Mouse (Mus musculus) layer of hippocampus, adult 8-10 months (tissue): Measurements from ENCODE around the gene Rhox2f. TPM values are rescaled to one million over a fixed set of nuclear protein-coding genes. Genes with fewer than 3 reads are reported as not detected.
"Not testable (repeated sequence)": the region's sequence is repeated elsewhere in the genome, so short reads cannot be mapped to it uniquely, and the experiment has no call there.

Experiments
- DNase-seq, 2 experiments: peaks; one replicate each; pipeline ENCODE4 v3.0.0; 2022; ENCODE audit warnings: low spot score in 2 of 2
- total RNA-seq, 4 experiments: library from RNA; stranded (reverse); gene quantifications; 2 replicates each; pipeline ENCODE4 v1.2.4; 2022

Gene Rhox2f
- not detected for total RNA-seq

DNA sequence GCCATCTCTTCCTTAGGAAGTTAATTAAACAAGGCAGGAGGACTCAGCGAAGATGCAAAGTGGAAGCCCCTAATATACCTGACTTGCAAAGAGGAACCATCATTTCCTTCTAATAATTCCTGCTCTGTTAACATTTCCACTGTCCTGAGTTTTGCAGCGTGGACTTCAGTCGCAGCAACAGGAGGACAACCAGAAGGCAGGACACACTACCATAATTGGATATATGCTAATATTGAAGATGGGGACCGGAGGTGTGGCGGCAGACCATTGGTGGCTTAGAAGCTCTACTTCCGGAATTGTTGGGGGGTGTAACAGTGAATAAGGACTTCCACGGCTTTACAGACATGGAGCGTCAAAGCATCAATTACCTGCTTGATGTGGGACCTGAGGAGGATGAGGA is at the start of gene Rhox2f:
Rhox2f (plus strand) TSS at position 301 of the 400 bp plus-strand sequence.
- not testable (repeated sequence) for DNase-seq

DNA sequence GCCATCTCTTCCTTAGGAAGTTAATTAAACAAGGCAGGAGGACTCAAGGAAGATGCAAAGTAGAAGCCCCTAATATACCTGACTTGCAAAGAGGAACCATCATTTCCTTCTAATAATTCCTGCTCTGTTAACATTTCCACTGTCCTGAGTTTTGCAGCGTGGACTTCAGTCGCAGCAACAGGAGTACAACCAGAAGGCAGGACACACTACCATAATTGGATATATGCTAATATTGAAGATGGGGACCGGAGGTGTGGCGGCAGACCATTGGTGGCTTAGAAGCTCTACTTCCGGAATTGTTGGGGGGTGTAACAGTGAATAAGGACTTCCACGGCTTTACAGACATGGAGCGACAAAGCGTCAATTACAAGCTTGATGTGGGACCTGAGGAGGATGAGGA is 41.1 kb upstream of the Rhox2f start, which contains the start of gene Rhox2e:
Rhox2e (plus strand) TSS at position 301 of the 400 bp plus-strand sequence.
- not testable (repeated sequence) for DNase-seq

DNA sequence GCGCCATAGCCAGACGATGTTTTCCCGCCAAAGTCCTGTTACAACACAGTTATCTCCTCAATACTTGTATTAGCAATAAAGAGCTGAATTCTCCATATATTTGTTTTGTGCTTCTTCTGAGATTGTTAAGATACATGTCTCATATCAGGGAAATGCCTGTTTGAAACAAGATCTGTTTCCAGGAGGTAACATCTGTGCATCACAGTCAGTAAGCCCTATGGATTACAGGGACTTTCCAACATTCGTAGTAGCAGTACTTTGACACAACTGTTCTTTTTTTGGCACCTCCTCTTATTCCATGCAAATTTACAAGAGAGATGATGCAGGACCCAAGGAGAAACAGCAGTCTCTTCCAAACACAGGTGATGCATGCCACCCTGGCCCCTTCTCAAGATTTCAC is 29.5 kb upstream of the Rhox2f start, which contains the start of gene Rhox3e:
Rhox3e (plus strand) TSS at position 301 of the 400 bp plus-strand sequence.
- DNase-seq: not testable (repeated sequence)

DNA sequence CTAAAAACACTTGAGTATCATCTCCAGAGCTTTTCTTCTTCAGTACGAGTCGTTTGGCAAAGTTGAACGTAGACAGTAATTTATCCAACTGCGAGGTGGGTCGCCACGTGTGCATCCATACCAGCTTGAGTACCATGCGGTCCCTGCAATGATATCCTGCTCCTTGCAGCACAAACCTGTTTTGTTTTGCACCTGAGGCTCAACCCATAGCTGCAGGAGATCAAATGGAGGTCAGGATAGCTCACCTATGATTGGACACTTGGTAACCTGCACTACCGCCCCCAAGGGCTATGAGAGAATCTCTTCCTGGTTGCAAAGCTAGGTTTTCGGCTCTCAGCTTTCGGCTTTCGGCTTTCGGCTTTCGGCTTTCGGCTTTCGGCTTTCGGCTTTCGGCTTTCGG is 14.1 kb upstream of the Rhox2f start, which contains the start of gene Rhox4e:
Rhox4e (plus strand) TSS at position 301 of the 400 bp plus-strand sequence.
- DNase-seq: not testable (repeated sequence)

DNA sequence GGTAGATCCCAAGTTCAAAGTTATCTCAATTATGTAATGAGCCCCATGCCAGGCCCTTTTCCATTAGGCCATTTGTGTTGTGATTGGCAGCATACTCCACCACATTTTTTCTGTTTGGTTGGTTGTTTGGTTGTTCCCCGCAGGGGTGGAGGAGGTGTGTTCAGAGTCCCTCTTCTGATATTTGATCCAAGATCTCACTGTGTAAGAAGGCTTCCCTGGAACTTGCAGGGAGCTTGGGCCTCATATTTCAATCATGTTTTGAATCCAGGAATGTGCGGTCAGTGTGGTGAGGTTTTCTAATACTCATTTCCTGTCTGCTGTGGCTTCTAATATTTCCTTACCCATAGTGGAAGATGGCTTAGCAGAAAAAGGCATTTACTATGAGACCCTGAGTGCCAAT is 1.4 kb downstream of the Rhox2f start:
- DNase-seq: not testable (repeated sequence)

DNA sequence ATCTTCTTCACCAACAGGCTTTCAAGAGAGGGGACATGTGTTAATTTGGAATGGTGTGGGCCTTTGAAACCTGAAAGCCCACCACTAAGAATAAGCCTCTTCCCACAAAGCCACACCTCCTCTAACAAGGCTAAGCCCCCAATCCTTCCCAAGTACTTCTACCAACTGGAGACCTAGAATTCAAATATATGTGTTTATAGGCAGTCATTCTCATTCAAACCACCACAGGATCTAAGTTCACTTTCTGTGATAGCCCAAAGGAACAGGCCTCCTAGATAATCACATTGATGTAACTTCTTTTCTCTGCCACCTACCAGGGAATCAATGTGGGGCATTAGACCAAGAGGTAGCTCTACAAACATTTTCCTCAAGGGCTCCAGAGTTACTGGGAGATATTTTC is 9.5 kb downstream of the Rhox2f start, which contains the start of gene Rhox3f:
Rhox3f (plus strand) TSS at position 301 of the 400 bp plus-strand sequence.
- not testable (repeated sequence) for DNase-seq

DNA sequence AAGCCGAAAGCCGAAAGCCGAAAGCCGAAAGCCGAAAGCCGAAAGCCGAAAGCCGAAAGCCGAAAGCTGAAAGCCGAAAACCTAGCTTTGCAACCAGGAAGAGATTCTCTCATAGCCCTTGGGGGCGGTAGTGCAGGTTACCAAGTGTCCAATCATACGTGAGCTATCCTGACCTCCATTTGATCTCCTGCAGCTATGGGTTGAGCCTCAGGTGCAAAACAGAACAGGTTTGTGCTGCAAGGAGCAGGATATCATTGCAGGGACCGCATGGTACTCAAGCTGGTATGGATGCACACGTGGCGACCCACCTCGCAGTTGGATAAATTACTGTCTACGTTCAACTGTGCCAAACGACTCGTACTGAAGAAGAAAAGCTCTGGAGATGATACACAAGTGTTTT is 36.4 kb downstream of the Rhox2f start, which contains the start of gene Rhox4f:
Rhox4f (minus strand) TSS at position 101 of the 400 bp plus-strand sequence.
- not testable (repeated sequence) for DNase-seq

Other genes starting within 250 kb of the Rhox2f start
- not detected for gene Rhox3a2, start 191.4 kb upstream of the Rhox2f start, total RNA-seq
- not detected for gene Rhox4a2, start 180.6 kb upstream of the Rhox2f start, total RNA-seq
- not detected for gene Rhox2b, start 159.3 kb upstream of the Rhox2f start, total RNA-seq
- not detected for gene Rhox4b, start 138.9 kb upstream of the Rhox2f start, total RNA-seq
- gene Rhox2c, start 117.7 kb upstream of the Rhox2f start, total RNA-seq: not detected
- not detected for gene Rhox3c, start 112.8 kb upstream of the Rhox2f start, total RNA-seq
- gene Rhox4c, start 91.1 kb upstream of the Rhox2f start, total RNA-seq: not detected
- not detected for gene Rhox2d, start 78.0 kb upstream of the Rhox2f start, total RNA-seq
- not detected for gene Rhox4d, start 57.0 kb upstream of the Rhox2f start, total RNA-seq
- not detected for gene Rhox2e, start 41.0 kb upstream of the Rhox2f start, total RNA-seq
- not detected for gene Rhox3e, start 29.4 kb upstream of the Rhox2f start, total RNA-seq
- gene Rhox4e, start 14.0 kb upstream of the Rhox2f start, total RNA-seq: not detected
- not detected for gene Rhox3f, start 9.6 kb downstream of the Rhox2f start, total RNA-seq
- gene Rhox4f, start 36.3 kb downstream of the Rhox2f start, total RNA-seq: not detected
- not detected for gene Rhox3g, start 57.2 kb downstream of the Rhox2f start, total RNA-seq
- gene Rhox2g, start 72.1 kb downstream of the Rhox2f start, total RNA-seq: not detected
- gene Rhox4g, start 79.9 kb downstream of the Rhox2f start, total RNA-seq: not detected
- gene Rhox3h, start 97.4 kb downstream of the Rhox2f start, total RNA-seq: not detected
- gene Rhox2h, start 101.9 kb downstream of the Rhox2f start, total RNA-seq: not detected
- not detected for gene Rhox5, start 233.4 kb downstream of the Rhox2f start, total RNA-seq